Mouse (Mus musculus) embryo, embryonic 10 days (tissue): ENCODE measurements around the gene Zfyve21.

ENCODE experiments used
- DNase-seq: peaks from one replicate; pipeline ENCODE4 v3.0.0-alpha.2; 2015; ENCODE audit warnings: low spot score

Gene Zfyve21

DNA sequence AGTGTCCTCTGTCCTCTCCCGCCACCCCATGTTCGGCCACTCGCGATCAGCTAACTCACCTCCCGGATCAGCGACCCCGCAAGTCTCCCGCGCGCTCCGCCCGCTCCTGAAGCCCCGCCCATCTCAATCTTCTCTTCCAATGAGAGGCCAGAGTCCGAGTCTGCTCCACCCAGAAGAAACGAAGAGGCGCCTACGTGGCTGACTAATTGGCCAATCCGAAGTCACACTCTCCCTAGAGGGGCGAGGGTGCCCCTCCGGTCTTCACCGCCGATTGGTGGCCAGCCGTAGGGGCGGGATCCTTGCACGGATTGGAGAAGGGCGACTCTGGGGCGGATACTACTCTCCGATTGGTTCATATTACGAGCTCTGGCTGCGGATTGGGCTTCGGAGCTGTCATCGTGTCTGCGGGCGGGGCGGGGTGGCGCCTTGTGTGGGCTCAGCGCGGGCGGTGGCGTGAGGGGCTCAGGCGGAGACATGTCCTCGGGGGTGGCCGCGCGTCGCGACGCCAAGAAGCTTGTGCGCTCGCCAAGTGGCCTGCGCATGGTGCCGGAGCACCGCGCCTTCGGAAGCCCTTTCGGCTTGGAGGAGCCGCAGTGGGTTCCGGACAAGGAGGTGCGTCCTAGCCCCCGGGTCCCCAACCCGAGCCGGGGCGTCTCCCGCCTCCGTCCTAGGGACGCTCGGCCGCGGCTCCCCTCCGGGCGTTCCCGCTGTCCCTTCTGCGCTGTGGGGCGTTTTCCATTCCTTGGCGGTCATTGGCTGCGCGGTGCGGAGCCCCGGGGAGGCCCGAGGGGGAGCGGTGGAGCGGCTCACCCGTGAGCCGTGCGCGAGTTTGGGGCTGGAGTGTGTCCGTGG is at the start of gene Zfyve21, which contains the start of gene Xrcc3:
Gene Zfyve21 (plus strand): TSS at position 405 of the 852 bp plus-strand sequence.
Gene Xrcc3 (minus strand): TSS at position 108 of the 852 bp plus-strand sequence.
- DNase-seq = peak; percentile 99

DNA sequence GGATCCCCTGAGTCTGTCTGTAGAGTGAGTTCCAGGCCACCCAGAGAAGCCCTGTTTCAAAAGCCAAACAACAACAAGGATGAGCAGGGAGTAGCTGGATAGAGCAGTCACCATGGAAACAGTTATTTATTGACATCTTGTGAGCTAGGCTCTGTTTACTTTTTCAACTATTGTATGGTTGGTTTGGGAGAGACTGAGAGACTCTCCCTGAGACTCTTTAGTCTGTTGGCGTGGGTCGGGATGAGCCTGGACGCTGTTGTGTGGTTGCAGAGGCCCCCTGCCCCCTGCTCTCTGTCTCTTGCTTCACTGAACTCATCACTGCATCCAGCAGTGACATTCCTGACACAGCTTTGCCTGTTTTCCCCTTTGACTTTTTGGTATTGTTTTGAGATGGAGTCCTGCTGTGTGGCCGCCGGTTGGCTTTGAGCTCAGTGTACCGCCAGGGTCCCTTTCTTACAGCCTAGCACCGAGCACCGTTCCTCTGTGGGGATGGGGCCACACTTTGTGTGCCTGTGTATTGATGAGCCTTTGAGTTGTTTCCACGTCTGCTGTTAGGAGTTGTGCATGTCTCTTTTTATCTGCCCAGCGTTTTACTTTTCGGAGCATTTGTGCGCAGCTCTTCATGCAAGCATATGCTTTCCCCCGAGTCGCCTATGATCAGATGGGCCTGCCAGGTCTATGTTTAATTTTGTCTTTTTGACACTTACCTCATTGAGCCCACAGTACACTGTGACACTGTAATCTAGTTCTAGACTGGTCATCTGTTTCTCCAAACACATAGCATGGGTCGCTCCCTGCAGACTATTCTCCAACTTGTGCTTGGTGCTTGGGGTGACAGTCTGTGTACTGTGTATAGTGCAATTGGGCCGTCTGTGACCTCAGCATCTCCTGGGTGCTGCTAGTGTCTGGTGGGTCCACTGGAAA is 47.4 kb upstream of the Zfyve21 start:
- peak; percentile 76 for DNase-seq

GRCm38 (mm10) chr12:111768322-111768928 is 45.5 kb upstream of the Zfyve21 start:
- DNase-seq = no peak

DNA sequence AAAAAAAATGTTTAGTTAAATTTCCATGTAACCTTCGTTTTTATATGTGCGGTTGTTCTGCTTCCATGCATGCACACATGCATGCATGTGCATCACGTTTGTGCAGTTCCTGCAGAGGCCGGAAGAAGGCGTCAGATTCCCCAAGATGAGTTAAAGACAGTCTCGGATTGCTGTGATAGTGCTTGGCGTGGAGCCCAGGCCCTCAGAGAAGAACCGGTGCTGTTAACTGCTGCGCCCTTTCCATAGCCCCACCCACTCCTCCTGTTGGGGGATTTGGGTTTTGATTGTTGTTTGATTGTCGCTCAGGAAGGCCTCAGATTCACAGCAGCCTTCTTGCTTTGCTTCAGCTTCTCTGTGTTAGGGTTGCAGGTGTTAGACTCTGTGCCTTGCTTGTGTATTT is 44.7 kb upstream of the Zfyve21 start:
- DNase-seq = no peak

GRCm38 (mm10) chr12:111769816-111770577 is 44.0 kb upstream of the Zfyve21 start:
- no peak for DNase-seq

DNA sequence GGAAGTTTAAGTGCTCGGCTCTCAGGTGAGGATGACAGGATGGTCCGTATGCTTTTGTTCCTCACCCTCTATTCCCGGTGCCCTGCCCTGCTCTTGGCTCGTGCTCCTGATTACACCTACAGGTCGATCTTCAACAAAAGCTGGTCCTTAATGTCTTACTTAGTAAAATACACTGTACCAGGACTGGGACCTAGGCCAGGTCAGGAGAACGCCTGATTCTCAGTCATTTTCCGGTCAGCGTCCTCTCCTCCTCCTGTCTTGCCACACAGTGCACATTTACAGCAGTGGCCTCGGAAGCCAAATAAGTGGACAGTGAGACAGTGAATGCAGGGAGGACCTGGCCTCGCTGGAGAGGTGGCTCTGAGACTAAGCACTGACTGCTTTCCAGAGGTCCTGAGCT is 43.3 kb upstream of the Zfyve21 start:
- DNase-seq = no peak

DNA sequence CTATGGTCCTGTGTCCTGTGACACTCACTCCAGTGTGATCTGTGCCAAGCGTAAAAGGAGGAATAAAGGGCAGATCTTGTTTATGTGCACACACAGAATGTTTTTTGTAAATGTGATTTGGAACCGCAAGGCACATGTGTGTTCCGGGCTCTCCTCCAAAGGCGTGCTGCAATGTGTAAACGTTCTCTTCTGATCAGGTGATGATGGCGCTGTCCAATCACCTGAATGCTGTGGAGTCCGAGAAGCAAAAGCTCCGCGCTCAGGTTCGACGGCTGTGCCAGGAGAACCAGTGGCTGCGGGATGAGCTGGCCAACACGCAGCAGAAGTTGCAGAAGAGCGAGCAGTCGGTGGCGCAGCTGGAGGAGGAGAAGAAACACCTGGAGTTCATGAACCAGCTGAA is 39.8 kb upstream of the Zfyve21 start:
- no peak for DNase-seq

DNA sequence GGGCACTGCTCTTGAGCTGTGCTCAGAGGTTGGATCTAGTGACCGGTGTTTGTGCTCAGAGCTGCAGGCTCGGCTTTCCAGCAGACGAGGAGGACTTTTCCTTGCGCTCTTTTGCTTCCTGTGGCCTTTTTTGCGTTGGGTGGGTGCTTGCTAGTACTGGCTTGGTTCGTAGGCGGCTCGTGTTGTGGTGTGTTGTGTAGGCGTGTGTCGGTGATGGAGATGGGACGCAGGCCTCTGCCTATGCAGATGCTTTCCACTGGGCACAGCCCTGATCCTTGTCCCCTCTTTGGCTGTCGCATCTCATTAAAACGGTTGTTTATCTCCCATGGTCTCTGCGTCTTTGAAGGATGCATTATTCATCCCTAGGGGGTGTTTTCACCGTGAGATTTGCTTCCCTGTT is 39.1 kb upstream of the Zfyve21 start:
- DNase-seq = no peak

- DNase-seq = no peak
Measured at GRCm38 (mm10) chr12:111777919-111778318, 36.1 kb upstream of the Zfyve21 start.

- no peak for DNase-seq
Measured at GRCm38 (mm10) chr12:111779544-111779943, 34.4 kb upstream of the Zfyve21 start.

GRCm38 (mm10) chr12:111785174-111785573 is 28.8 kb upstream of the Zfyve21 start:
- no peak for DNase-seq

DNA sequence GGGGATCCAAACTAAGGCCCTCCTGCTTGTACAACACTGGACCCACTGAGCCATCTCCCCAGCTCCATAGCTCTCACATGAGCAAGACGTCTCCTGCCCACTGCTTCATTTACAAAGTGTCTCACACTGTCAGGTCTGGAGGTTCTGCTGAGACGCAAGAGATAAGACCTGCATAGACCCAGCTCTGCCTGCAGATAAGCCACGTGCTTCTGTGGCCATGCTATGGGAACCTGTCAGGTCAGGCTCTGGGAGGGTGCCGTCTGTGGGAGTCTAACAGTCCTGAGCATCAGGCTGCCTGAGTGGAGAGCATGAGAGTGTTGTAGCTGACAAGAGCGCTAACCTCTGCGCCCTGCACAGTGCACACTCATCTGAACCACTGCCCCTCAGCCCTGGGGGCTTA is 27.0 kb upstream of the Zfyve21 start:
- no peak for DNase-seq

GRCm38 (mm10) chr12:111790090-111790489 is 23.9 kb upstream of the Zfyve21 start:
- no peak for DNase-seq

GRCm38 (mm10) chr12:111790631-111791030 is 23.3 kb upstream of the Zfyve21 start:
- DNase-seq = no peak

GRCm38 (mm10) chr12:111791474-111792104 is 22.4 kb upstream of the Zfyve21 start:
- no peak for DNase-seq

- DNase-seq = no peak
Measured at GRCm38 (mm10) chr12:111794102-111794501, 19.9 kb upstream of the Zfyve21 start.

DNA sequence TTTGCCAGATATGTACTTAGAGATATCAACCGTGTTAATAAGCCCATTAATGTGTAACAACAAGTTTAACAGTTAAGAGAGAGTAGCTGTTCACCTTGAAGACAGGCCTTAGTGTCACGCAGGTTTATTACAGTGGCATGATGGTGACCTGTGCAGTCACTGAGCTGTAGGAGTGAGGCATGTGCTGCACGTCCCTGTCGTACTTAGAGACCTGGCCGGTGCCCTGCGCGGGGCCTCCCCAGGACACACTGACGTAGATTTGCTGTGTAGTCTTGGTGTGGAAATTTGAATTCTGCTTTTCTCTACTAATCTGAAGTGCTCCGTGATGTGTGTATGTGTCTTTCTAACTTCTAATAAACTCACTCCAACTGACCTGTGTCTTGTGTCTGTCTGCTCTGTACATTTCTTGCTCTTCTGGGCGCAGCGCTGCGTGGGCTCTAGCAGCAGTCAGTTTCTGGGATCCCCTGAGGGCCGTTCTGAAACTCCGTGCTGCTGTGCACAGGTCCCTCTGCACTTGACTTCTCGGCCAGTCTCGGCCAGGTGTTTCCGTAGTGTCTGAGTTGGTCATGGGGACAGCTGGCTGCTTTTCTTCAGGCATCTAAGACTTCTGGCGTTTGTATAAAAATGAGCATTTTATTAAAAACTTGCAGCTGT is 19.3 kb upstream of the Zfyve21 start:
- DNase-seq = no peak

GRCm38 (mm10) chr12:111795180-111795895 is 18.6 kb upstream of the Zfyve21 start:
- DNase-seq = no peak

- no peak for DNase-seq
Measured at GRCm38 (mm10) chr12:111797251-111797650, 16.7 kb upstream of the Zfyve21 start.

DNA sequence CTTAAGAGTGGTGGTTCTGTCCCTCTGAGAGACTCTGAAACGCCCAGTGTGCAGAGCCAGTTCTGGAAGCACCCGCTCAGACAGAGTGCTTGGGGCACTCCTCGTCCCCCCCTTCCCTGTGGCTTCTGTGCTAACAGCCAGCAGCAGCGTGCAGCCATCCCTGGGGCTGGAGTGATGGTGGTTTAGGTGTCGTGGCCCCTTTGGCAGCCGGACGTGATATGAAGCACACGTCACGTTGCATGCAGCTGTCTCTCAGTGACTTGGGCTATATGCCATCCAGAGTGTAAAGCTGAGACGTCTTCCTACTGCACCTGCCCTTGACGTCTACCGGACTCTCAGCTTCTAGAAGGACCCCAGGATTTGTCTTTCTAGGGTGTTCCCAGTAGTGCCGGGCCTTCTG is 15.5 kb upstream of the Zfyve21 start:
- no peak for DNase-seq
